27 mouse cellular contexts compared by ENCODE assay signal in the genomic region with DNA sequence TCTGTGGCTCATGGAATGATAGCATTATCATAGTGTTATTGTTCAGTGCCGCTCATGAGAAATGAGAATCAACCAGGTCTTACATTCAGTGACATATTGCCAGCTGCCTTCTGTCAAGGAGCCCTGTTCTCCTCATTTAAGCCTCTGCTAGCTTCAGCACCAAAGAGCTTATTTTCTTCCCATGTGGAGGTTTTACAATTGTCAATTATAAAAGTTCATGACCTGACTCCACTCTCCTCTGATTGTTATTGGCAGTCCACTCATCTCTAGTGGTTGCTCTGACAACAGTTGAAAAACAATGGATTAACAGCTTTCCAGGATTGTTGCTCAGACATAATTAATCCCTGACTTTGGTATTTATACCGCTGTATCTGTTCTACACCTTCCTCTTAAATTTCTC.
"Had no signal": no experiment of that assay in that cellular context is flagged by ENCODE, and none has a peak within 500 bp of the region (broad histone marks: within the 10 kb centered on the region; RNA-seq: fewer than 3 reads in every experiment).

No protein-coding gene starts in this region.

- H3K4me2 ChIP-seq: heart, embryonic 12.5 days; hindbrain, embryonic 12.5 days; hindbrain, embryonic 15.5 days; kidney, embryonic 15.5 days; limb, embryonic 12.5 days; liver, embryonic 11.5 days; liver, embryonic 13.5 days had no signal

- ATAC-seq: hindbrain, postnatal 0 days; intestine, embryonic 16.5 days had no signal

- H3K4me1 ChIP-seq: heart, embryonic 10.5 days; heart, embryonic 12.5 days; hindbrain, embryonic 10.5 days; hindbrain, embryonic 12.5 days; hindbrain, embryonic 15.5 days; kidney, embryonic 15.5 days; limb, embryonic 10.5 days; limb, embryonic 12.5 days; liver, embryonic 13.5 days had no signal

- H3K36me3 ChIP-seq: heart, embryonic 10.5 days; heart, embryonic 12.5 days; hindbrain, embryonic 10.5 days; hindbrain, embryonic 12.5 days; hindbrain, embryonic 15.5 days; kidney, embryonic 15.5 days; limb, embryonic 10.5 days; limb, embryonic 12.5 days; liver, embryonic 13.5 days had no signal

- DNase-seq: gastrocnemius, postnatal 14 days; gastrocnemius, postnatal 36 days; heart, adult 11 months; heart, adult 2 months; heart, postnatal 10 days; heart, postnatal 4 days; kidney, adult 11 months; kidney, adult 2 months; kidney, adult 9 months; kidney, postnatal 14 days; kidney, postnatal 36 days; layer of hippocampus, adult 9-11 months; layer of hippocampus, postnatal 36 days; liver; liver, embryonic 13.5 days had no signal

- H3K4me3 ChIP-seq: heart, adult 2 months; heart, embryonic 10.5 days; heart, embryonic 12.5 days; hindbrain, embryonic 10.5 days; hindbrain, embryonic 12.5 days; hindbrain, embryonic 15.5 days; kidney, embryonic 15.5 days; limb, embryonic 10.5 days; limb, embryonic 12.5 days; liver, embryonic 13.5 days had no signal

- H3K27me3 ChIP-seq: heart, embryonic 12.5 days; hindbrain, embryonic 12.5 days; hindbrain, embryonic 15.5 days; kidney, embryonic 15.5 days; limb, embryonic 12.5 days; liver, embryonic 13.5 days had no signal

- H3K9ac ChIP-seq: heart, embryonic 12.5 days; hindbrain, embryonic 12.5 days; hindbrain, embryonic 15.5 days; kidney, embryonic 15.5 days; limb, embryonic 12.5 days; liver, embryonic 13.5 days had no signal

- H3K9me3 ChIP-seq: heart, embryonic 10.5 days; heart, embryonic 12.5 days; hindbrain, embryonic 10.5 days; hindbrain, embryonic 12.5 days; hindbrain, embryonic 15.5 days; kidney, embryonic 15.5 days; limb, embryonic 10.5 days; limb, embryonic 12.5 days; liver, embryonic 13.5 days had no signal

- H3K27ac ChIP-seq: heart, adult 2 months; heart, embryonic 10.5 days; hindbrain, embryonic 10.5 days; hindbrain, embryonic 12.5 days; hindbrain, embryonic 15.5 days; hindbrain, postnatal 0 days; kidney, embryonic 15.5 days; kidney, postnatal 0 days; limb, embryonic 10.5 days; limb, embryonic 12.5 days; liver, embryonic 13.5 days had no signal
